Mouse (Mus musculus): ENCODE measurements around the gene Pard3b.

GRCm38 (mm10) chr1:62190786-62191185, 552.2 kb downstream of the Pard3b start:
- TF ChIP-seq CTCF (IDR thresholded peaks at IDR 0.05; ENCODE audit: borderline replicate concordance, control insufficient read depth, extremely low read depth, insufficient read depth, low read length, poor library complexity) (no peak), POLR2A (IDR thresholded peaks at IDR 0.05; ENCODE audit: control insufficient read depth, extremely low read depth, insufficient read depth, low read length, poor library complexity) (no peak)

Data from thymus, adult 2 months (tissue).